Mouse (Mus musculus) kidney, embryonic 14.5 days (tissue): ENCODE measurements around the gene Hesx1. TPM values are rescaled to one million over a fixed set of nuclear protein-coding genes. Genes with fewer than 3 reads are reported as not detected.

ENCODE experiments used
- ATAC-seq: fragments of 200-750 bp; cut with Nextera tagmentation; 2 replicates; pipeline ENCODE4 v1.8.0; 2017; ENCODE audit warnings: moderate number of reproducible peaks, mild to moderate bottlenecking, moderate TSS enrichment, moderate library complexity; ENCODE audit not compliant: low FRiP score, low TSS enrichment
- H3K27ac ChIP-seq: fragments of 300-500 bp; sonication (generic); 2 replicates; pipeline ENCODE4 v1.5.1; 2014; ENCODE audit warnings: low read depth, mild to moderate bottlenecking, low read length, moderate library complexity, mixed read lengths
- H3K27me3 ChIP-seq: fragments of 300-500 bp; sonication (generic); 2 replicates; pipeline ENCODE4 v1.6.1; 2014; ENCODE audit warnings: mild to moderate bottlenecking, low read length; ENCODE audit not compliant: control insufficient read depth, insufficient read depth
- H3K36me3 ChIP-seq: fragments of 300-500 bp; sonication (generic); 2 replicates; pipeline ENCODE4 v1.6.1; 2014; ENCODE audit warnings: low read length, mixed read lengths; ENCODE audit not compliant: control insufficient read depth, insufficient read depth
- H3K4me1 ChIP-seq: fragments of 300-500 bp; sonication (generic); 2 replicates; pipeline ENCODE4 v1.6.1; 2014; ENCODE audit warnings: low read length, mixed read lengths; ENCODE audit not compliant: control insufficient read depth, insufficient read depth
- H3K4me2 ChIP-seq: fragments of 300-500 bp; sonication (generic); replicated peaks from 2 replicates; pipeline ENCODE4 v1.6.1; 2014; ENCODE audit warnings: low read depth, mild to moderate bottlenecking, low read length
- H3K4me3 ChIP-seq: fragments of 300-500 bp; sonication (generic); 2 replicates; pipeline ENCODE4 v1.5.1; 2014; ENCODE audit warnings: mild to moderate bottlenecking, low read length
- H3K9ac ChIP-seq: fragments of 300-500 bp; sonication (generic); 2 replicates; pipeline ENCODE4 v1.6.1; 2014; ENCODE audit warnings: low read depth, mild to moderate bottlenecking, low read length, moderate library complexity
- H3K9me3 ChIP-seq: fragments of 300-500 bp; sonication (generic); 2 replicates; pipeline ENCODE4 v1.6.1; 2016; ENCODE audit warnings: low read length; ENCODE audit not compliant: control insufficient read depth
- WGBS: fragments of 180-500 bp; shearing (Covaris S2); extraction: QIAGEN DNeasy Blood & Tissue Kit; methylation state at CpG from one replicate; pipeline ENCODE4 v1.1.7; 2014; 5-methylcytosine and 5-hydroxymethylcytosine counted together
- polyA plus RNA-seq: library from polyadenylated mRNA; unstranded; fragments of >200 nt; fragmentation: Nextera tagmentation; extraction: Ambion mirVana; gene quantifications from 2 replicates; pipeline ENCODE4 v1.2.1, GENCODE M21; 2014

Gene Hesx1
- polyA plus RNA-seq, 1 experiment from 2014 or later = 0.99 TPM

GRCm38 (mm10) chr14:27043416-27043815 lies 49.2 kb downstream of the Hesx1 start:
- Histone ChIP-seq H3K4me3 (no peak overlapping the region), H3K4me2 (no peak overlapping the region), H3K36me3 (no peaks in the 10 kb centered on the region), H3K9me3 (no peaks in the 10 kb centered on the region), H3K4me1 (peaks cover 59% of the 10 kb centered on the region), H3K27ac (peak overlapping the region; percentile 82; the same call in 1 of the 2 replicates), H3K27me3 (peaks cover 4% of the 10 kb centered on the region), H3K9ac (no peak overlapping the region)
- no peak for ATAC-seq
- WGBS = 52% methylated on average over 5 of the region's 5 CpGs

- Histone ChIP-seq H3K4me2 (peak overlapping the region; percentile 36), H3K4me1 (peaks cover 67% of the 10 kb centered on the region), H3K27me3 (peaks cover 4% of the 10 kb centered on the region), H3K27ac (peak overlapping the region; percentile 82), H3K9ac (peak overlapping the region; percentile 28; the same call in 1 of the 2 replicates), H3K9me3 (no peaks in the 10 kb centered on the region), H3K36me3 (no peaks in the 10 kb centered on the region), H3K4me3 (no peak overlapping the region)
- peak; percentile 56 for ATAC-seq
- 2% methylated on average over 11 of the region's 11 CpGs for WGBS
These were observed 50.2 kb downstream of the Hesx1 start for GRCm38 (mm10) chr14:27044221-27044966.

GRCm38 (mm10) chr14:27044967-27045361 lies 50.7 kb downstream of the Hesx1 start:
- H3K4me1 ChIP-seq = peaks cover 73% of the 10 kb centered on the region
- no peak overlapping the region for H3K4me3 ChIP-seq
- ATAC-seq = peak; percentile 83

GRCm38 (mm10) chr14:27048231-27048956 lies 54.2 kb downstream of the Hesx1 start:
- Histone ChIP-seq H3K9me3 (no peaks in the 10 kb centered on the region), H3K4me3 (no peak overlapping the region), H3K4me1 (peaks cover 82% of the 10 kb centered on the region), H3K9ac (no peak overlapping the region; the same call in 1 of the 2 replicates), H3K27me3 (no peaks in the 10 kb centered on the region), H3K27ac (peak overlapping the region; percentile 85), H3K36me3 (no peaks in the 10 kb centered on the region), H3K4me2 (0 out of 2 replicates have a peak overlapping the region, but pooled peaks have one; percentile 3)
- WGBS = 27% methylated on average over 8 of the region's 8 CpGs
- no peak for ATAC-seq

More at GRCm38 (mm10) chr14:27044967-27045361, 50.7 kb downstream of the Hesx1 start:
- Histone ChIP-seq H3K9ac (no peak overlapping the region), H3K9me3 (no peaks in the 10 kb centered on the region), H3K36me3 (no peaks in the 10 kb centered on the region), H3K4me2 (peak overlapping the region; percentile 36), H3K27ac (peak overlapping the region; percentile 82), H3K27me3 (peaks cover 4% of the 10 kb centered on the region)
- WGBS = 18% methylated on average over 2 of the region's 2 CpGs

- ATAC-seq = no peak
- no peaks in the 10 kb centered on the region for H3K36me3 ChIP-seq
- no peaks in the 10 kb centered on the region for H3K27me3 ChIP-seq
- 14% methylated on average over 9 of the region's 9 CpGs for WGBS
- H3K9me3 ChIP-seq = no peaks in the 10 kb centered on the region
- H3K4me1 ChIP-seq = peaks cover 65% of the 10 kb centered on the region
- no peak overlapping the region for H3K9ac ChIP-seq
- no peak overlapping the region for H3K4me2 ChIP-seq
- H3K4me3 ChIP-seq = no peak overlapping the region
- H3K27ac ChIP-seq = peak overlapping the region; percentile 84; the same call in 1 of the 2 replicates
These were observed 55.8 kb downstream of the Hesx1 start for GRCm38 (mm10) chr14:27050043-27050442.

GRCm38 (mm10) chr14:27050560-27051510 lies 56.6 kb downstream of the Hesx1 start:
- Histone ChIP-seq H3K27me3 (no peaks in the 10 kb centered on the region), H3K9ac (peak overlapping the region; percentile 13; the same call in 1 of the 2 replicates), H3K36me3 (no peaks in the 10 kb centered on the region), H3K4me3 (no peak overlapping the region), H3K4me1 (peaks cover 57% of the 10 kb centered on the region), H3K27ac (peak overlapping the region; percentile 84; the same call in 1 of the 2 replicates), H3K4me2 (peak overlapping the region; percentile 15), H3K9me3 (no peaks in the 10 kb centered on the region)
- peak; percentile 41; the same call in 1 of the 2 replicates for ATAC-seq
- WGBS = 21% methylated on average over 18 of the region's 18 CpGs

GRCm38 (mm10) chr14:27051511-27051895 lies 57.3 kb downstream of the Hesx1 start:
- peaks cover 55% of the 10 kb centered on the region for H3K4me1 ChIP-seq
- H3K27ac ChIP-seq = peak overlapping the region; percentile 84; the same call in 1 of the 2 replicates
- no peaks in the 10 kb centered on the region for H3K36me3 ChIP-seq
- H3K4me2 ChIP-seq = no peak overlapping the region; the same call in 1 of the 2 replicates
- H3K9me3 ChIP-seq = no peaks in the 10 kb centered on the region
- WGBS = 28% methylated on average over 5 of the region's 5 CpGs
- no peak overlapping the region for H3K4me3 ChIP-seq
- no peak overlapping the region for H3K9ac ChIP-seq
- no peaks in the 10 kb centered on the region for H3K27me3 ChIP-seq
- no peak for ATAC-seq
